Mouse (Mus musculus) embryonic fibroblast, embryonic 13.5 days (primary cell): Measurements from ENCODE around the gene Rab40c. TPM values are rescaled to one million over a fixed set of nuclear protein-coding genes. Genes with fewer than 3 reads are reported as not detected.

Source experiments
- H3K27ac ChIP-seq: 2 replicates; pipeline ENCODE4 v1.5.1; 2012; ENCODE audit warnings: low read length, control low read depth, inconsistent platforms; ENCODE audit not compliant: insufficient read depth
- H3K4me1 ChIP-seq: 2 replicates; pipeline ENCODE4 v1.6.1; 2011; ENCODE audit warnings: low read length; ENCODE audit not compliant: control insufficient read depth, insufficient read depth
- H3K4me3 ChIP-seq: 2 replicates; pipeline ENCODE4 v1.5.1; 2011; ENCODE audit warnings: mild to moderate bottlenecking, control low read depth, low read length; ENCODE audit not compliant: insufficient read depth
- CTCF ChIP-seq: IDR thresholded peaks from 2 replicates; pipeline ENCODE4 v1.5.1; 2011; ENCODE audit warnings: mild to moderate bottlenecking, control low read depth, low read length, moderate library complexity, borderline replicate concordance; ENCODE audit not compliant: insufficient read depth
- POLR2A ChIP-seq: IDR thresholded peaks from 2 replicates; pipeline ENCODE4 v1.6.1; 2011; ENCODE audit warnings: low read depth, mild to moderate bottlenecking, control low read depth, low read length, moderate library complexity
- polyA plus RNA-seq: library from polyadenylated mRNA; stranded (reverse); fragments of >200 nt; gene quantifications from 2 replicates; pipeline ENCODE4 v1.2.4, GENCODE M21; 2011; ENCODE audit warnings: low read depth; ENCODE audit not compliant: missing spikeins, insufficient read length

Gene Rab40c
- polyA plus RNA-seq, 1 experiment = 21.5 TPM

GRCm38 (mm10) chr17:25837076-25837410, 82.5 kb downstream of the Rab40c start, which contains the start of gene Rhbdl1:
TSS of gene Rhbdl1 (minus strand) at chr17:25837295.
- Histone ChIP-seq H3K27ac (no peak within 1 kb of the TSS), H3K4me3 (0 out of 2 replicates have a peak within 1 kb of the TSS, but pooled peaks have one; percentile 3), H3K4me1 (peaks cover 12% of the 10 kb centered on the region)
- TF ChIP-seq POLR2A (peak; percentile 63), CTCF (no peak)

GRCm38 (mm10) chr17:25836397-25837075, 83.0 kb downstream of the Rab40c start:
- 0 out of 2 replicates have a peak overlapping the region, but pooled peaks have one; percentile 3 for H3K4me3 ChIP-seq
- H3K27ac ChIP-seq = no peak overlapping the region
- TF ChIP-seq CTCF (no peak), POLR2A (no peak; the same call in 1 of the 2 replicates)
- peaks cover 12% of the 10 kb centered on the region for H3K4me1 ChIP-seq

- TF ChIP-seq CTCF (no peak), POLR2A (no peak)
- H3K4me3 ChIP-seq = no peak overlapping the region
- peaks cover 14% of the 10 kb centered on the region for H3K4me1 ChIP-seq
- H3K27ac ChIP-seq = no peak overlapping the region
Measured at GRCm38 (mm10) chr17:25835816-25836215, 83.7 kb downstream of the Rab40c start.

- TF ChIP-seq POLR2A (peak; percentile 8), CTCF (no peak)
- Histone ChIP-seq H3K4me3 (no peak overlapping the region), H3K27ac (no peak overlapping the region), H3K4me1 (peaks cover 14% of the 10 kb centered on the region)
Measured at GRCm38 (mm10) chr17:25835301-25835700, 84.2 kb downstream of the Rab40c start.

- Histone ChIP-seq H3K27ac (no peak overlapping the region), H3K4me3 (peak overlapping the region; percentile 69; the same call in 1 of the 2 replicates), H3K4me1 (peaks cover 14% of the 10 kb centered on the region)
- TF ChIP-seq POLR2A (0 out of 2 replicates have a peak, but pooled peaks have one; percentile 8), CTCF (no peak)
Measured at GRCm38 (mm10) chr17:25834595-25835222, 84.8 kb downstream of the Rab40c start.

GRCm38 (mm10) chr17:25833961-25834594, 85.4 kb downstream of the Rab40c start:
- no peak for TF ChIP-seq CTCF
- TF ChIP-seq POLR2A = no peak
- H3K4me1 ChIP-seq = peaks cover 14% of the 10 kb centered on the region
- H3K4me3 ChIP-seq = peak overlapping the region; percentile 69
- H3K27ac ChIP-seq = peak overlapping the region; percentile 94; the same call in 1 of the 2 replicates

- Histone ChIP-seq H3K4me1 (peaks cover 14% of the 10 kb centered on the region), H3K27ac (peak within 1 kb of the TSS; percentile 94), H3K4me3 (peak within 1 kb of the TSS; percentile 86)
- TF ChIP-seq POLR2A (peak; percentile 23; the same call in 1 of the 2 replicates), CTCF (no peak)
Measured at GRCm38 (mm10) chr17:25833291-25833663, 86.2 kb downstream of the Rab40c start, which contains the start of gene Stub1. TSS of gene Stub1 (minus strand) at chr17:25833404.

GRCm38 (mm10) chr17:25832436-25833290, 86.9 kb downstream of the Rab40c start:
- peak overlapping the region; percentile 86 for H3K4me3 ChIP-seq
- peaks cover 14% of the 10 kb centered on the region for H3K4me1 ChIP-seq
- peak overlapping the region; percentile 94 for H3K27ac ChIP-seq
- TF ChIP-seq CTCF (no peak), POLR2A (peak; percentile 83)

Other genes starting within 250 kb of the Rab40c start
- gene Gng13, start 202.6 kb downstream of the Rab40c start, polyA plus RNA-seq = not detected in 2 replicates
- gene Chtf18, start 192.3 kb downstream of the Rab40c start, polyA plus RNA-seq = 9.0 and 10.7 TPM in 2 replicates
- 10.0 and 13.0 TPM in 2 replicates for gene Rpusd1, start 192.1 kb downstream of the Rab40c start, polyA plus RNA-seq
- not detected in 2 replicates for gene Mslnl, start 183.7 kb downstream of the Rab40c start, polyA plus RNA-seq
- gene Msln, start 165.3 kb downstream of the Rab40c start, polyA plus RNA-seq = 2.3 and 3.3 TPM in 2 replicates
- gene Narfl, start 146.0 kb downstream of the Rab40c start, polyA plus RNA-seq = 14.6 and 20.3 TPM in 2 replicates
- 18.1 and 23.8 TPM in 2 replicates for gene Haghl, start 134.1 kb downstream of the Rab40c start, polyA plus RNA-seq
- not detected in 2 replicates for gene Ccdc78, start 133.1 kb downstream of the Rab40c start, polyA plus RNA-seq
- gene Fam173a, start 126.8 kb downstream of the Rab40c start, polyA plus RNA-seq = 25.4 and 26.4 TPM in 2 replicates
- gene AC134908.4, start 124.1 kb downstream of the Rab40c start, polyA plus RNA-seq = 2.0 TPM in 1 of 2 replicates, not detected in the other
- gene Metrn, start 122.6 kb downstream of the Rab40c start, polyA plus RNA-seq = 24.8 and 33.5 TPM in 2 replicates
- 4.1 and 4.7 TPM in 2 replicates for gene Fbxl16, start 110.6 kb downstream of the Rab40c start, polyA plus RNA-seq
- gene Wdr24, start 96.1 kb downstream of the Rab40c start, polyA plus RNA-seq = 13.0 and 14.5 TPM in 2 replicates
- 24.4 and 27.9 TPM in 2 replicates for gene Jmjd8, start 90.9 kb downstream of the Rab40c start, polyA plus RNA-seq
- 115 and 118 TPM in 2 replicates for gene Stub1, start 86.3 kb downstream of the Rab40c start, polyA plus RNA-seq
- 1.8 and 2.1 TPM in 2 replicates for gene Rhbdl1, start 82.4 kb downstream of the Rab40c start, polyA plus RNA-seq
- gene Gm20683, start 78.0 kb downstream of the Rab40c start, polyA plus RNA-seq = 0.63 TPM in 1 of 2 replicates, not detected in the other
- gene Rhot2, start 74.9 kb downstream of the Rab40c start, polyA plus RNA-seq = 21.0 and 29.7 TPM in 2 replicates
- gene Wdr90, start 58.2 kb downstream of the Rab40c start, polyA plus RNA-seq = 5.9 and 11.4 TPM in 2 replicates
- 7.1 and 9.8 TPM in 2 replicates for gene Mcrip2, start 51.0 kb downstream of the Rab40c start, polyA plus RNA-seq
- gene Mettl26, start 44.7 kb downstream of the Rab40c start, polyA plus RNA-seq = 14.4 and 19.7 TPM in 2 replicates
- 0.38 and 0.83 TPM in 2 replicates for gene Wfikkn1, start 38.9 kb downstream of the Rab40c start, polyA plus RNA-seq
- gene Pigq, start 25.2 kb upstream of the Rab40c start, polyA plus RNA-seq = 47.8 and 48.0 TPM in 2 replicates
- not detected in 2 replicates for gene Nhlrc4, start 25.2 kb upstream of the Rab40c start, polyA plus RNA-seq
- not detected in 2 replicates for gene A930017K11Rik, start 32.8 kb upstream of the Rab40c start, polyA plus RNA-seq
- gene Capn15, start 66.1 kb upstream of the Rab40c start, polyA plus RNA-seq = 10.1 and 10.9 TPM in 2 replicates
- 20.7 and 22.6 TPM in 2 replicates for gene Rab11fip3, start 149.8 kb upstream of the Rab40c start, polyA plus RNA-seq
- 28.2 and 30.9 TPM in 2 replicates for gene Decr2, start 170.6 kb upstream of the Rab40c start, polyA plus RNA-seq
- gene Nme4, start 175.9 kb upstream of the Rab40c start, polyA plus RNA-seq = 47.9 and 50.4 TPM in 2 replicates
- gene Tmem8, start 193.6 kb upstream of the Rab40c start, polyA plus RNA-seq = 0.48 and 1.0 TPM in 2 replicates
- gene Mrpl28, start 203.8 kb upstream of the Rab40c start, polyA plus RNA-seq = 38.7 and 41.0 TPM in 2 replicates
- 34.4 and 50.5 TPM in 2 replicates for gene Axin1, start 219.0 kb upstream of the Rab40c start, polyA plus RNA-seq